Mouse (Mus musculus): ENCODE measurements around the gene Gucy1a1. TPM values are rescaled to one million over a fixed set of nuclear protein-coding genes. Genes with fewer than 3 reads are reported as not detected.

Gucy1a1 gene
- total and polyA plus RNA-seq, 2 experiments from 2014 or later = 24.6 to 28.7 TPM

GRCm38 (mm10) chr3:82118916-82119315 is 26.7 kb downstream of the Gucy1a1 start:
- Histone ChIP-seq H3K36me3 (replicated peaks; ENCODE audit: control insufficient read depth, insufficient read depth, low read length) (0 out of 2 replicates have a peak, but pooled peaks cover 4% of the 10 kb centered on the region), H3K4me3 (ENCODE audit: low read depth, low read length) (no peak overlapping the region), H3K4me1 (ENCODE audit: control insufficient read depth, insufficient read depth) (no peaks in the 10 kb centered on the region), H3K27me3 (ENCODE audit: control insufficient read depth, insufficient read depth, low read length) (no peaks in the 10 kb centered on the region), H3K9ac (replicated peaks; ENCODE audit: low read depth, low read length) (no peak overlapping the region), H3K27ac (ENCODE audit: low read depth) (no peak overlapping the region), H3K9me3 (replicated peaks; ENCODE audit: control insufficient read depth, low read length) (no peaks in the 10 kb centered on the region), H3K4me2 (ENCODE audit: low read depth, low read length) (no peak overlapping the region)
- DNase-seq (ENCODE audit: low spot score) = no peak
- no peak for ATAC-seq (ENCODE audit: insufficient read depth, low read depth)
- WGBS = 92% methylated on average over 1 of the region's 1 CpGs
- no peak for TF ChIP-seq EP300 (IDR thresholded peaks at IDR 0.05; ENCODE audit: low read depth)
- TF ChIP-seq CTCF (IDR thresholded peaks at IDR 0.05; ENCODE audit: low read depth) = no peak

- Histone ChIP-seq H3K9ac (replicated peaks; ENCODE audit: low read depth, low read length) (no peak overlapping the region), H3K4me1 (ENCODE audit: control insufficient read depth, insufficient read depth) (peaks cover 13% of the 10 kb centered on the region), H3K27me3 (ENCODE audit: control insufficient read depth, insufficient read depth, low read length) (no peaks in the 10 kb centered on the region), H3K36me3 (replicated peaks; ENCODE audit: control insufficient read depth, insufficient read depth, low read length) (no peaks in the 10 kb centered on the region), H3K9me3 (replicated peaks; ENCODE audit: control insufficient read depth, low read length) (no peaks in the 10 kb centered on the region), H3K27ac (ENCODE audit: low read depth) (peak overlapping the region; percentile 67), H3K4me2 (ENCODE audit: low read depth, low read length) (no peak overlapping the region), H3K4me3 (ENCODE audit: low read depth, low read length) (no peak overlapping the region)
- ATAC-seq (ENCODE audit: insufficient read depth, low read depth) (peak; percentile 70), DNase-seq (ENCODE audit: low spot score) (peak; percentile 67)
- TF ChIP-seq CTCF (IDR thresholded peaks at IDR 0.05; ENCODE audit: low read depth) = no peak
- TF ChIP-seq EP300 (IDR thresholded peaks at IDR 0.05; ENCODE audit: low read depth) = peak; percentile 73; the same call in 1 of the 2 replicates
- WGBS = 9% methylated on average over 2 of the region's 2 CpGs
Measured at GRCm38 (mm10) chr3:82112439-82112838, 33.1 kb downstream of the Gucy1a1 start.

- TF ChIP-seq EP300 (IDR thresholded peaks at IDR 0.05; ENCODE audit: low read depth) (no peak), CTCF (IDR thresholded peaks at IDR 0.05; ENCODE audit: low read depth) (no peak)
- ATAC-seq (ENCODE audit: insufficient read depth, low read depth) = peak; percentile 82
- 12% methylated on average over 3 of the region's 3 CpGs for WGBS
- peak; percentile 61 for DNase-seq (ENCODE audit: low spot score)
- Histone ChIP-seq H3K9me3 (replicated peaks; ENCODE audit: control insufficient read depth, low read length) (no peaks in the 10 kb centered on the region), H3K9ac (replicated peaks; ENCODE audit: low read depth, low read length) (no peak overlapping the region), H3K4me3 (ENCODE audit: low read depth, low read length) (no peak overlapping the region), H3K27ac (ENCODE audit: low read depth) (peak overlapping the region; percentile 67), H3K27me3 (ENCODE audit: control insufficient read depth, insufficient read depth, low read length) (no peaks in the 10 kb centered on the region), H3K4me1 (ENCODE audit: control insufficient read depth, insufficient read depth) (peaks cover 13% of the 10 kb centered on the region), H3K36me3 (replicated peaks; ENCODE audit: control insufficient read depth, insufficient read depth, low read length) (no peaks in the 10 kb centered on the region), H3K4me2 (ENCODE audit: low read depth, low read length) (0 out of 2 replicates have a peak overlapping the region, but pooled peaks have one; percentile 10)
Measured at GRCm38 (mm10) chr3:82111986-82112385, 33.6 kb downstream of the Gucy1a1 start.

GRCm38 (mm10) chr3:82108951-82109350 is 36.6 kb downstream of the Gucy1a1 start:
- TF ChIP-seq EP300 (IDR thresholded peaks at IDR 0.05; ENCODE audit: low read depth) (no peak), CTCF (IDR thresholded peaks at IDR 0.05; ENCODE audit: low read depth) (no peak)
- no peak for DNase-seq (ENCODE audit: low spot score)
- no peak overlapping the region for H3K9ac ChIP-seq (replicated peaks; ENCODE audit: low read depth, low read length)
- H3K4me1 ChIP-seq (ENCODE audit: control insufficient read depth, insufficient read depth) = peaks cover 25% of the 10 kb centered on the region
- WGBS = 90% methylated on average over 15 of the region's 15 CpGs
- no peaks in the 10 kb centered on the region for H3K36me3 ChIP-seq (replicated peaks; ENCODE audit: control insufficient read depth, insufficient read depth, low read length)
- ATAC-seq (ENCODE audit: insufficient read depth, low read depth) = no peak
- no peaks in the 10 kb centered on the region for H3K27me3 ChIP-seq (ENCODE audit: control insufficient read depth, insufficient read depth, low read length)
- H3K9me3 ChIP-seq (replicated peaks; ENCODE audit: control insufficient read depth, low read length) = no peaks in the 10 kb centered on the region
- H3K4me2 ChIP-seq (ENCODE audit: low read depth, low read length) = no peak overlapping the region
- H3K27ac ChIP-seq (ENCODE audit: low read depth) = no peak overlapping the region
- H3K4me3 ChIP-seq (ENCODE audit: low read depth, low read length) = no peak overlapping the region

GRCm38 (mm10) chr3:82104229-82104628 is 41.4 kb downstream of the Gucy1a1 start:
- no peak overlapping the region for H3K4me2 ChIP-seq (ENCODE audit: low read depth, low read length)
- no peaks in the 10 kb centered on the region for H3K9me3 ChIP-seq (replicated peaks; ENCODE audit: control insufficient read depth, low read length)
- no peak for TF ChIP-seq CTCF (IDR thresholded peaks at IDR 0.05; ENCODE audit: low read depth)
- no peak for TF ChIP-seq EP300 (IDR thresholded peaks at IDR 0.05; ENCODE audit: low read depth)
- WGBS = 15% methylated on average over 6 of the region's 6 CpGs
- H3K4me3 ChIP-seq (ENCODE audit: low read depth, low read length) = no peak overlapping the region
- peak; percentile 45 for DNase-seq (ENCODE audit: low spot score)
- no peak overlapping the region for H3K9ac ChIP-seq (replicated peaks; ENCODE audit: low read depth, low read length)
- no peak overlapping the region for H3K27ac ChIP-seq (ENCODE audit: low read depth)
- peaks cover 15% of the 10 kb centered on the region for H3K4me1 ChIP-seq (ENCODE audit: control insufficient read depth, insufficient read depth)
- no peak for ATAC-seq (ENCODE audit: insufficient read depth, low read depth)
- H3K36me3 ChIP-seq (replicated peaks; ENCODE audit: control insufficient read depth, insufficient read depth, low read length) = no peaks in the 10 kb centered on the region; the same call in 1 of the 2 replicates
- H3K27me3 ChIP-seq (ENCODE audit: control insufficient read depth, insufficient read depth, low read length) = no peaks in the 10 kb centered on the region

GRCm38 (mm10) chr3:82099127-82099526 is 46.5 kb downstream of the Gucy1a1 start:
- ATAC-seq (ENCODE audit: insufficient read depth, low read depth) = no peak
- no peak overlapping the region for H3K4me3 ChIP-seq (ENCODE audit: low read depth, low read length)

More at GRCm38 (mm10) chr3:82099127-82099526, 46.5 kb downstream of the Gucy1a1 start:
- Histone ChIP-seq H3K4me2 (ENCODE audit: low read depth, low read length) (no peak overlapping the region), H3K36me3 (replicated peaks; ENCODE audit: control insufficient read depth, insufficient read depth, low read length) (no peaks in the 10 kb centered on the region; the same call in 1 of the 2 replicates), H3K4me1 (ENCODE audit: control insufficient read depth, insufficient read depth) (0 out of 2 replicates have a peak, but pooled peaks cover 4% of the 10 kb centered on the region), H3K9ac (replicated peaks; ENCODE audit: low read depth, low read length) (no peak overlapping the region), H3K27ac (ENCODE audit: low read depth) (no peak overlapping the region), H3K9me3 (replicated peaks; ENCODE audit: control insufficient read depth, low read length) (no peaks in the 10 kb centered on the region), H3K27me3 (ENCODE audit: control insufficient read depth, insufficient read depth, low read length) (no peaks in the 10 kb centered on the region)
- WGBS = 70% methylated on average over 6 of the region's 6 CpGs
- DNase-seq (ENCODE audit: low spot score) = no peak
- TF ChIP-seq EP300 (IDR thresholded peaks at IDR 0.05; ENCODE audit: low read depth) (no peak), CTCF (IDR thresholded peaks at IDR 0.05; ENCODE audit: low read depth) (no peak)

All from heart, postnatal 0 days (tissue).